ENCODE assay signal across 21 mouse cellular contexts in genomic region chr4:108391124-108391523, GRCm38 (mm10). TPM values are rescaled to one million over a fixed set of nuclear protein-coding genes. Genes with fewer than 3 reads are reported as not detected.
A peak's percentile ranks its signal among the peaks of the same experiment; 100 is the strongest.
DNase-seq lines count a peak whose midpoint lies in the region; ATAC-seq and TF ChIP-seq lines count a peak whose summit lies in the region.
"Had no signal": no experiment of that assay in that cellular context is flagged by ENCODE, and none has a peak within 500 bp of the region (broad histone marks: within the 10 kb centered on the region; RNA-seq: fewer than 3 reads in every experiment).

No protein-coding gene starts in this region.

- 0 out of 2 replicates have a peak, but pooled peaks cover 5% of the 10 kb centered on the region for H3K9me3 ChIP-seq in intestine, postnatal 0 days (ENCODE audit: control insufficient read depth)
- H3K9me3 ChIP-seq in stomach, postnatal 0 days (ENCODE audit: control insufficient read depth, low read length), result no peaks in the 10 kb centered on the region
- H3K9me3 ChIP-seq: embryonic facial prominence, embryonic 15.5 days; heart, embryonic 15.5 days; hindbrain, embryonic 13.5 days had no signal

- no peaks in the 10 kb centered on the region for H3K27me3 ChIP-seq in intestine, postnatal 0 days (replicated peaks; ENCODE audit: control insufficient read depth, insufficient read depth, low read length)
- no peaks in the 10 kb centered on the region for H3K27me3 ChIP-seq in stomach, postnatal 0 days (ENCODE audit: control insufficient read depth, insufficient read depth, low read length)
- H3K27me3 ChIP-seq: embryonic facial prominence, embryonic 15.5 days; heart, embryonic 15.5 days; hindbrain, embryonic 13.5 days had no signal

- TF ChIP-seq EP300 in stomach, postnatal 0 days (optimal IDR thresholded peaks at IDR 0.05), result no peak

- peak overlapping the region; percentile 23; the same call in 1 of the 2 replicates for H3K27ac ChIP-seq in intestine, postnatal 0 days (ENCODE audit: low read depth, low read length)
- H3K27ac ChIP-seq in stomach, postnatal 0 days (replicated peaks), result peak overlapping the region; percentile 65; the same call in 1 of the 2 replicates
- H3K27ac ChIP-seq: embryonic facial prominence, embryonic 15.5 days; forebrain, embryonic 10.5 days; heart, adult 2 months; heart, embryonic 15.5 days; hindbrain, embryonic 13.5 days; hindbrain, postnatal 0 days had no signal

- no peak for TF ChIP-seq CTCF in intestine, postnatal 0 days (IDR thresholded peaks at IDR 0.05; ENCODE audit: low read depth)
- no peak for TF ChIP-seq CTCF in stomach, postnatal 0 days (IDR thresholded peaks at IDR 0.05; ENCODE audit: low read depth)

- H3K9ac ChIP-seq in intestine, postnatal 0 days (ENCODE audit: low read depth, low read length), result no peak overlapping the region
- no peak overlapping the region for H3K9ac ChIP-seq in stomach, postnatal 0 days (ENCODE audit: low read length)
- H3K9ac ChIP-seq: embryonic facial prominence, embryonic 15.5 days; heart, embryonic 15.5 days; hindbrain, embryonic 13.5 days had no signal

- no peaks in the 10 kb centered on the region for H3K36me3 ChIP-seq in intestine, postnatal 0 days (ENCODE audit: control insufficient read depth, insufficient read depth)
- H3K36me3 ChIP-seq in stomach, postnatal 0 days (ENCODE audit: control insufficient read depth, insufficient read depth, low read length), result no peaks in the 10 kb centered on the region
- H3K36me3 ChIP-seq: embryonic facial prominence, embryonic 15.5 days; forebrain, embryonic 10.5 days; heart, embryonic 15.5 days; hindbrain, embryonic 13.5 days had no signal

- peak; percentile 82 for ATAC-seq in intestine, postnatal 0 days
- peak; percentile 79 for ATAC-seq in stomach, postnatal 0 days (ENCODE audit: low FRiP score, low TSS enrichment)
- ATAC-seq: forebrain, embryonic 16.5 days; hindbrain, postnatal 0 days had no signal

- peak; percentile 38 for DNase-seq in urinary bladder, postnatal 14 days (ENCODE audit: low spot score)
- DNase-seq in urinary bladder, postnatal 10 days (ENCODE audit: low spot score), result no peak
- peak; percentile 65 for DNase-seq in stomach, postnatal 0 days (ENCODE audit: low spot score)
- DNase-seq in ovary, postnatal 10 days (ENCODE audit: low spot score), result no peak
- no peak for DNase-seq in kidney, postnatal 10 days
- DNase-seq: adrenal gland, adult 8-10 months; cerebellum, adult 18-20 months; cerebellum, adult 9-11 months; cerebellum, postnatal 36 days; gastrocnemius, postnatal 14 days; heart, adult 2 months; heart, postnatal 14 days had no signal

- H3K4me2 ChIP-seq in intestine, postnatal 0 days (replicated peaks; ENCODE audit: low read depth), result peak overlapping the region; percentile 43
- H3K4me2 ChIP-seq in stomach, postnatal 0 days (replicated peaks; ENCODE audit: low read depth), result no peak overlapping the region
- H3K4me2 ChIP-seq: embryonic facial prominence, embryonic 15.5 days; heart, embryonic 11.5 days; heart, embryonic 15.5 days; hindbrain, embryonic 13.5 days had no signal

- 35% methylated on average over 5 of the region's 5 CpGs for WGBS in intestine, postnatal 0 days
- WGBS in stomach, postnatal 0 days, result 49% methylated on average over 5 of the region's 5 CpGs

- peaks cover 6% of the 10 kb centered on the region; the same call in 1 of the 2 replicates for H3K4me1 ChIP-seq in intestine, postnatal 0 days (replicated peaks; ENCODE audit: control insufficient read depth, insufficient read depth, low read length)
- H3K4me1 ChIP-seq in stomach, postnatal 0 days (replicated peaks; ENCODE audit: control insufficient read depth, insufficient read depth), result no peaks in the 10 kb centered on the region

- H3K4me3 ChIP-seq in intestine, postnatal 0 days (ENCODE audit: low read depth, low read length), result no peak overlapping the region
- no peak overlapping the region for H3K4me3 ChIP-seq in stomach, postnatal 0 days (ENCODE audit: low read depth, low read length)
- H3K4me3 ChIP-seq: embryonic facial prominence, embryonic 15.5 days; erythroblast, embryonic 14.5 days; forebrain, embryonic 10.5 days; heart, adult 2 months; heart, embryonic 15.5 days; hindbrain, embryonic 13.5 days had no signal

RNA-seq across cellular contexts. Expression of gene Shisal2a, which starts 8.0 kb away (rescaled TPM):
- 0.50 and 0.55 TPM in 2 replicates for polyA plus RNA-seq in intestine, postnatal 0 days (2015; fragmentation: Nextera tagmentation; extraction: Ambion mirVana)
- 4.5 and 4.9 TPM in 2 replicates for polyA plus RNA-seq in stomach, postnatal 0 days (2015; fragmentation: Nextera tagmentation; extraction: Ambion mirVana)
- polyA plus RNA-seq: erythroblast, embryonic 14.5 days; heart, adult 2 months had no signal

RNA-seq across cellular contexts. Expression of gene Gpx7, which starts 15.6 kb away (rescaled TPM):
- 21.7 and 22.9 TPM in 2 replicates for polyA plus RNA-seq in intestine, postnatal 0 days (2015; fragmentation: Nextera tagmentation; extraction: Ambion mirVana)
- polyA plus RNA-seq in stomach, postnatal 0 days (2015; fragmentation: Nextera tagmentation; extraction: Ambion mirVana), result 34.5 and 35.5 TPM in 2 replicates
- polyA plus RNA-seq: erythroblast, embryonic 14.5 days had no signal

Comparison
In these comparisons a context has a peak if more than half of its experiments do, and no peak if none do; other contexts are left out.
1. DNase-seq: peak in urinary bladder, postnatal 14 days (single experiment) and stomach, postnatal 0 days (single experiment); none in urinary bladder, postnatal 10 days (single experiment), ovary, postnatal 10 days (single experiment) and kidney, postnatal 10 days (single experiment).